Mouse (Mus musculus) right cerebral cortex, postnatal 36 days (tissue): ENCODE results near the gene Ppfibp1.

Source experiments
- DNase-seq, 2 experiments: peaks; one replicate each; pipeline ENCODE4 v3.0.0; 2022; ENCODE audit warnings: low spot score in 2 of 2, mixed read lengths in 1 of 2

The Ppfibp1 gene

DNA sequence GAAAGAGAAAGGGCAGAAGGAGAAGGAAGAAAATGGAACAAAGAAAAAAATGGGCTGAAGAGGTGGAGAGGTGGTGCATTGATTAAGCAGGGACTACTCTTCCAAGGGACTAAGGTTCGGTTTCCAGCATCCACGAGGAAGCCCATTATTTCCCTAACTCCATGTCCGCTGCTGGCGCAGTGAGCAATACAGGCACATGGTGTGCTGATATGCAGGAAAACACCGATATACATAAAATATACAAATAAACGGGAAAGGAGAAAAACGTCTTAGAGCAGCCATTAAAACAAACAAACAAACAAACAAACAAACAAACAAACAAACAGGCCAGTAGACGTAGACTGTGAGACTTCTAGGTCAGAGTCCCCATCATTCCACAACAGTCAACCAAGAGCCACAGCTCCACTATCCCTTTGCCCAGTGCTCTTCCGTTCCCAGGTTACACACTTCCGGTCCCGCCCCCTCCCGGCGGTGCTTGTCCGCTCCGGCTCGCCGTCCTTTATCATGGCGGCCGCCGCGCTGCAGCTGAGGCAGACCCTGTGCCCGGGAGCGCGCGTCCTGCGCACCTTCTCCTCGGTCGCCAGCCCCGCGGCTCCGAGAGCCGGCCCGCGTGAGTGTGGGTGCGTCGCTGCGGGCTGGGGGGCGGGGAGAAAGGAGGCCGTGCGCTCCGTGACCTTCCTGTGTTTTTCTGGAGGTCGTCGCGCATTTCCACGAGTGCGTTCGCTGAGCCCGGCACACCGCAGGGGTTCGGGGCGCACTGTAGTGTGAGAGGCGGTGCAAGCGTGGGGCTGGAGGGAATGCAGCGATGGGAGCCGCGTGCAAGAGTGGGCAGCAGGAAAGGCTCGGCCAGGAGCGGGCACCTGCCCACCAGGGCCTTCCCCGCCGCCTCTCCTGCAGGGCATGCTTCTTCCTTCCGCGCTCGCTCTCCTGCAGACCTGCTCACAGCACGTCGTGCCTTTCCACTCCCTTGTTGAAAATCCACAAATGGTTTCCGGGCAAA, 154.3 kb downstream of the Ppfibp1 start, which contains the start of gene Mrps35:
Gene Mrps35 (plus strand): TSS at position 474 of the 1,000 bp plus-strand sequence.
- DNase-seq = peak; percentile 86 to 88

DNA sequence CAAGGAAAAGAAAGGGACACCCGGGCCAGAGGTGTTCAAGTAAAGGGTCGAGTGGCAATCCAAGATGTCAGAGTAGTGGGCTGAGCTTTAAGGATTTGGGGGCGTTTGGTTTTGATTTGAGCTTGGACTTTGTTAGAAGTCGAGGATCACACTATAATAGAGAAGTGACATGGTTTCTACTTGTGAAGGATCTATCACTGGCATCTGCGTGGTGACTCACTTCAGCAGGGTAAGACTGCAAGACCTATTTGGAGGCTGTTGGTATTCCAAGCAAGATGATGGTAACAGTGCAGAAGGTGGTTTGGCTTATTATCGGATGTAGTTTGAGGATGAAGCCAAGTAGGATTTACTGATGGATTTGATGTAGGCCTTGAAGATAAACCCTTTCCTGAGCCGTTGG, 155.3 kb downstream of the Ppfibp1 start:
- DNase-seq = no peak

DNA sequence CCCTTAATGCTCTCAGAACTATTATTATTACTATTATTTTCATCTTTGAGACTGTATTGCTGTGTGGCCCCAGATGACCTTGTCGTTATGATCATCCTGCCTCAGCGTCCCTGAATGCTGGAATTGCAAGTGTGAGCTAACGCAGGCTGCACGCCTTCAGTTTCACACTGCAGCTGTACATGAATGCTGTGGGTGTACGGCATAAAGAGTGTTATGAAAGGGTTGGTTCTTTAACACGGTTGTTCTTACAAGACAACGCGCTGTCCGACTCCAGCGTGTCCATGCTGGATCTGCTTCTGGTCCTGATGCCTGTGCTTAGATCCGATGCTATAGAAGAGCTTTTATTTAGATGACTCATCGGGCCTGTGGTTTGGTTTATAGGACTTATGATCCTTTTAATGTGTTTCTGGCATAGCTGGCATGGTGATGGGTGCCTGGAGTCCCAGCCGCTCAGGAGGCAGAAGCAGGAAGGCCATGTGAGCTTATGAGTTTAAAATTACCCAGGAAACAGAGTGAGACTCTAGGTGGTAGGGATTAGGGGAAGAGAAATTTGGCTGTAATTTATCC, 161.0 kb downstream of the Ppfibp1 start:
- DNase-seq = no peak

DNA sequence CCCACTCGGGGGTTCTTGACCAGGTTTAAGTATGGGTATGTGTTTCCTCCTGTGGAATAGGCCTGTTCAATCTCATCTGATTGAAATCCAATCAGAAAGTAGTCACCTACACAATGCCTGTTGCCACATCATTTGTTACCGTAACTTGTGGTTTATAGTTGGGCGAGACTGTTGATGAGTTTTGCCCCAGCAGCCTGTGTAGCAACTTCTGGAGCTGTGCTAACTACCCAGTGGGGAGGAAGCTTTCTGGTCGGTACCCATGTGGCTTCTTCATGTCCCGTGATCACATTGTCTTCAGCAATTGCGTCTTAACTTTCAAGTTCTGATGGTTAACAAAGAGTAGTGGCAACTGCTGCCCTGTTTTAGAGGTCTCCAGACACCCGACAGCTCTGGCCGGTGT, 163.4 kb downstream of the Ppfibp1 start:
- no peak for DNase-seq

DNA sequence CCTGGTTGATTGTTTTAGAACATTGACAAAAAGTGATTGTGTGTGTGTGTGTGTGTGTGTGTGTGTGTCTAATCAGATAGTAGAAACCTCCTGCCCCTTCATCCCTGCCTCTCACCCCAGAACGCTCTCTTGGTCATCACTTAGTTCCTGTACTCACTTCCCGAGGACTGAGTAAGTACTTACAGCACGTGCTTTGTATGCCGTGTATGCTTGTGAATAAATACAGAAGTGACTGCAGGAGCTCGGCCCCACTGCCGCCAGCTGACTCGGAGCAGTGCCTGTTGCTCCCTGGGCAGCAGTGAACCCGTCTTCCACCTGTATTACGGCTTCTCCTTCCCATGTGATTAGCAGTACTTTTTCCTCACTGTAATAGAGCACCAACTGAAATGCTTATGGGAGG, 164.2 kb downstream of the Ppfibp1 start:
- no peak for DNase-seq

DNA sequence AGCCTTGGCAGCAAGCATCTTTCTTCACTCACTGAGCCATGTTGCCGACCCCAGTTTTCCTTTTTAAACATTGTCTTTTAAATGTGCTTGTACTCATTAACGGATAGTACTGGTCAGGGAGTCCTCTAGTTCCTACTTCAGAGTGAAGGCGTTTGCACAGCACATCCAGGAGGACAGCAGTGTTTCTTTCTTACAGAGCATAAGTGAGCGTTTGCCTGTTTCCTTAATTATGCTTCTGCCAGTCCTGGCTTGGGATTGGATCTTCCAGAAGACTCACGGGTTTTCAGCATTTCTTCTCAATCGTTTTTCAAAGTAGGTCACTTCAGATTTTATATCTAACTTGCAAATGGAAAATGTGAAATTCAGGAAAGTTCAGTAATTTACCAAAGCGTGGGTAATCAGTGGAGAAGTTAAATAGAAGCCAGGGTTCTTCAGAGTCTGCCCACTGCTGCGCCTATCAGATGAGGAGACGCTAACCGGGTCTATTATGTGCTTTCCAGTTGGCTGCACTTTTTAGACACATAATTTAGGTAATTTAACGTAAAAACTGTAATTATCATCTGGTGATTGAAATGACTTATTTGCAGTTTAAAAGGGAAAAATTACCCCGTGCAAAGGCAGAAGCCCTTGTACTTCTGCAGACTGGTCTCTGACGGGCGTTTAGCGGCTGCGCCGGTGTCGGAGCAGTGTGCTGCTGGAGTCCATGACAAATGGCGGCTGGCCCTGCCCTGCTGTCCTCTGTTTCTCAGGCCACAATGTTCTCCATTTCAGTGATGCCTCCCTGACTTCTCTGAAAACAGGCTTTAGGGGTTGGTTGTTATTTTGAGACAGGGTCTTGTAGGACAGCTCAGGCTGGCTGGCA, 165.7 kb downstream of the Ppfibp1 start:
- no peak for DNase-seq

DNA sequence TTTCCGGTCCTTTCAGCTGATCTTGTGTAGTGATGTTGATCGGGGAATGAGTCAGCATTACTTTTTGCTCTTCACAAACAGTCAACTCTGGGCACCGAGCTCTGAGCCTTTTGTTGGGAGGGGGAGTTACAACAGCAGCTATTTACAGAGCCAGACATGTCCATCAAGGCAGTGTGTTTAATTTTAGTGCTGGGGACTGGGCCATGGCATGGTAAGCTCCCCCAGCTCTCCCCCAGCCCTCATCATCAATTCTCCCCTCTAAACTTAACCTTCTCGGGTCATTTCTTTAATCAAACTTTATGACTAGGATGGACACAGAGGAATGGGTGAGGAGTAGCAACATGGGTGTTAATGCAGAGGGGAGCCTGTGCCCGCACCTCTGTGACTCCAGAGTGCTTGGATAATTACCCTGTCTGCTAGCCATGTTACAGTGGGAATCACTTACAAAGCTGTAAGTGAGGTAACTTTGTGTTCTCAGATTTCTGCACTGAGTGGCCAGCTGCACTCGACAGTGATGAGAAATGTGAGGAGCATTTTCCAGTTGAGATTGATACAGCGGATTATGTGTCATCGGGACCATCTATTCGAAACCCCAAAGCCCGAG, 167.2 kb downstream of the Ppfibp1 start:
- DNase-seq = no peak

DNA sequence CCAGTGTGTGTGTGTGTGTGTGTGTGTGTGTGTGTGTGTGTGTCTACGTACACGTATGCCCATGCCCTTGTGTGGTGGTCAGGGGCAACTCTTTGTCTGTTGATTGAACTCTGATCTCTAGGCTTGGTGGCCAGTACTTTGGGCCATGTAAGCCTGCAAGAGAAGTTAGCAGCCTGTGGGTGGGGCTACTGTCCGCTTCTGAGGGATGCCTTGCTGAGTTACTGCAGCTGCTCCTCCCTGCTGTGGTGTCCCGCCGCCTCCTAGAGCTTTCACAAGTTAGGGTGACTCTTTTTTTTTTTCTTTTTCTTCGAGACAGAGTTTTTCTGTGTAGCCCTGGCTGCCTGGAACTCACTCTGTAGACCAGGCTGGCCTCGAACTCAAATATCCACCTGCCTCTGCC, 171.0 kb downstream of the Ppfibp1 start:
- DNase-seq = no peak

DNA sequence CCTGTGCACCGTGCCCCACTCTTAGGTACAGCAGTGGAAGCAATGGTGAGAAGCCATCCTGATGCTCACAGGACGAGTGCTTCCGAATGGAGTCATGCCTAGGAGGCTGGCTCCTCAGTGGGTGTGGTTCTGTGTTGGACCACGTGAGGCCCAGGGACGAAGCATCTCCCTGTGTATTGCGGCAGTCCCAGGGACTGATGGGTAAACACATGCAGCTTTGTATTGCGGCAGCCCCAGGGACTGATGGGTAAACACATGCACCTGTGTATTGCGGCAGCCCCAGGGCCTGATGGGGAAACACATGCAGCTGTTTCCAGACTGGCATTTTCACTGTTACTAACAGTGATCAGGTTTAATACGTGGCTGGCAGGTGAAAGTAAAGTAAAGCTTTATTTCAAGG, 173.3 kb downstream of the Ppfibp1 start:
- DNase-seq = no peak

DNA sequence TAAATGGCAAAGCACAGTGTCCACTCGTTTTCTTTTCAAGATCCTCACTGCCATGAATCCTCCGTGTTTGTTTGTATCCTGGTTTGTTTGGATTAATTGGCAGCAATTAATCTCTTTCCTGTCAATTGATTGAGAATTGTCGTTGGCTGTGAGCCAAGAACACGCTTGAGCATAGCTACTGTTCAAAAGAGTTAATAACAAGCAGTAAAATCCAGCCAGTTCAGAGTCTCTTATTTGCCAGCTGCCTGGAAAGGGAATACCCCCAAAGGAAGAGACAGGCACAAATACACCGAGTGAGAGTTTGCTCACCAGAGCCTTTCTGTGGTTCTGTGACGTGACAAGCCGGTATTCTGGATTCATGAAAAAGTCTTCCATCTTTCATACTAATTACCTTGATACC, 173.7 kb downstream of the Ppfibp1 start:
- no peak for DNase-seq

DNA sequence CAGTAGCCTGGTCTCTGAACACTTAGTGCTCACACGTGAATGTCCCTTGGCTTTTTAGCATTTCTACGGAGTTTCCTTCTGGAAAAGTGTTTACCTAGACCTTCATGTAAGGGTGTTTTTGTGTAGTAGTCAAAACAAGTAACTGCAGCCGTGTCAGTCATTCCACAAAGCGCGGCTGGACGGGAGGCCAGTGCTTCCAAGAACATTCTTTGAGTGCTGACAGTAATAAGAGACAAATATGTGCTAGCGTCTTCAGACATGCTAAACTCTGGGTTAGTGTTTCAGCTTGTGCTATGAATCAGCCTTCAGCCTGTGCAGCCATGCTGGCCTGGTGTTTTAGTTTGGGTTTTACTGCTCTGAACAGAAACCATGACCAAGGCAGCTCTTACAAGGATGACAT, 174.4 kb downstream of the Ppfibp1 start:
- DNase-seq = no peak

DNA sequence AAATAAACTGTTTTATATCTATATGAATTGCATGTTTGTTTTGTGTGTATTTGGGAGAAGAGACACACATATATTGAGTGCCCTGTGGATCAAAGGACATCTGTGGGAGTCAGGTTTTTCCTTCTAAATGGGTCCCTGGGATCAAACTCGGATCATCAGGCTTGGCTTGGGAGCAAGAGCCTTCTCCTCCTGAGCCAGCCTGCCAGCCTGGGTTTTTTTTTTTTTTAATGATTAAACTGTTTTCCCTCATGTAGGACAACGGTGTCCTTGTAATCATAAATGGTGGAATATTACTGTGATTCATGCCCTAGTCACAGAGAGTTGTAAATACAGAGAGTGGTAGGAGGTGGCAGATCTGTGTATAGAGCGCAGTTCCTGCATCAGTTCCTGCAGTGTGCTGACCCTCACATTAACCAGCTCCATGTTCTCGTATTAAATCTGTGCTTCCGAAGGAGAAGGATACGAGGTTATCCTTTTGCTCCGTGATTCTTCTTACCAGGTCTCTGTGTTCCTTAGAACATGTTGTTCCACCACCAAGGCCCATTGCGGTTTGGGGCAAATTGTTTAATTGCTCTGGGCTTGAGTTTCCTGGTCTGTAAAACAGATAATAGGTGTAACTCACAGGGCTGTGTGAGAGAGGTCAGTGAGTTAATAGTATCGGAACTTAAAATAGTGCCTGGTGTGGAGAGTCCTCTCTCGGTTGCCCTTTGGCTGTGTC, 176.1 kb downstream of the Ppfibp1 start:
- DNase-seq = no peak

DNA sequence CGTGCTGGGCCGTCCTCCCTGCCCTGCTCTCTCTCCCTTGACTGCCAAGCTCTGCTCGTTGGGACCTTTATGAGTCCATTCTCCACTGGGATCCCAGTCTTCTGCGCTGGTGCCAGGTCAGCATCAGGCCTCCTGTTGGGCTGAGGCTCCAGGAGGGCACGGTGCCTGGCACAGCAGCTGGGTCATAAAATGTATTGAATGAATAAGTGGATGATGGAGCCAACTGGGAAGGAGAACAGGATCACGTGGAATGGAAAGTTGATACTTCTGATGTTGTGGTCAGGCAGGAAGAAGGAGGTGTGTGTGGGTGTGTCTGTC, 176.6 kb downstream of the Ppfibp1 start:
- no peak for DNase-seq

DNA sequence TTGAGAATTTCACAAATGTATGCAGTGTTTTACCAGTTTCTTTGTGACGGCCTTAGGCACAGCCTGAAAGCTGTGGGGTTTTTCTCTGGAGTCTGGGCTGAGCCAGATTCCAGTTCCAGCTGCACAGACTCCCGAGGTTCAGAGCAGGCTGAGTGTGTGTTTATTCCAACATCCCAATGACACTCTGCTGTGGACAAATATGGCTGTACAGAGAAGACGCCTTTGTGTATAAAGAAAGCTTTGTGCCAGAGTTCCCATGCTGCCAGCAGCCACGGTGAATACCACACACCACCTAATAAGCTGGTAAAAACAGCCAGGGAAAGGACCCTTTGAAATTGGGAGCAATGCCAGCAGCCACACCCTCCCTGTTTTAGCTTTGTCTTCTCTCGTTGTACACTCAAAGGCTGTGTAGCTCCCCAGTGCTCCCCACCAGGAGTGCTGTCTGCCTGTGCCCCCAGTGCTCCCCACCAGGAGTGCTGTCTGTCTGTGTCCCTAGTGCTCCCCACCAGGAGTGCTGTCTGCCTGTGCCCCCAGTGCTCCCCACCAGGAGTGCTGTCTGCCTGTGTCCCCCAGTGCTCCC, 187.6 kb downstream of the Ppfibp1 start:
- DNase-seq = no peak

DNA sequence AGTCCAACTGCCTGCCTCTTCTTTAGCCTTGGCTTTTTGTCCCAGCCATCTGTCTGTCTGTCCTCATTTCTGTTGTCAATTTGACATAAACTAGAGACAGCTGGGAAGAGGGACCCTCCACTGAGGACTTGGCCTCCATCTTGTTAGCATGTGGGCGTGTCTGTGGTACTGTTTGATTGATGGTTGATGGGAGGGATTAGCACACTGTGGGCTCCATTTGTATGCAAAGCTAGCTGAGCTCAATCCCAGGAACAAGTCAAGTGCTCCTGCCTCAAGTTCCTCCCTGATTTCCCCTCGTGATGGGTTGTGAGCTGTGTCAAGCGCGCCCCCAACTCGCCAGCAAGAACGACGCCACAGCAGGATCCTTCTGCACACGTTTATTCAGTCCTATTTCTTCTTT, 188.6 kb downstream of the Ppfibp1 start:
- DNase-seq = no peak

DNA sequence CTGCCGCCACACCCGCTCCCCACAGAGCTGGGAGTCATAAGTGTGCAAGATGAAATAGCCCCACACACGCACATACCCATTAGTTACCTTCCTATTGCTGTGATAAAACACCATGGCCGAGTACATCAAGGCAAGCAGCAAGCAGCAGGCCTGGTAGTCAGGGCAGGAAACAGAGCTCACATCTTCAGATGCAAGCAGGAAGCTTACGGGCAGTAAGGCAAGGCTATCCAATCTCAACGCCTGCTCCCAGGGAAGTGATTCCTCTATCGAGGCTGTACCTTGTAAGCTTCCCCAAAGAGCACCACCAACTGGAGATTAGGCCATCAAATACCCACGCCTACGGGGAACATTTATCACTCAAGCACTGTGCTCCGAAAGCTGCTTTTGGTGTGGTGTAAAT, 191.6 kb downstream of the Ppfibp1 start:
- DNase-seq = no peak
